Mouse (Mus musculus) cortical plate, adult 2 months (tissue): Measurements from ENCODE around the gene Lzts2. TPM values are rescaled to one million over a fixed set of nuclear protein-coding genes. Genes with fewer than 3 reads are reported as not detected.
"Not testable (repeated sequence)": the region's sequence is repeated elsewhere in the genome, so short reads cannot be mapped to it uniquely, and the experiment has no call there.

ENCODE experiments used
- H3K27ac ChIP-seq: fragments of 200-500 bp; 2 replicates; pipeline ENCODE4 v1.5.1; 2012; ENCODE audit warnings: low read length, control low read depth, inconsistent platforms; ENCODE audit not compliant: insufficient read depth
- H3K4me1 ChIP-seq: fragments of 200-500 bp; 2 replicates; pipeline ENCODE4 v1.6.1; 2011; ENCODE audit warnings: low read length; ENCODE audit not compliant: control insufficient read depth, insufficient read depth
- H3K4me3 ChIP-seq: fragments of 200-500 bp; 2 replicates; pipeline ENCODE4 v1.5.1; 2011; ENCODE audit warnings: mild to moderate bottlenecking, low read length, control low read depth; ENCODE audit not compliant: insufficient read depth
- CTCF ChIP-seq: fragments of 200-500 bp; IDR thresholded peaks from 2 replicates; pipeline ENCODE4 v1.5.1; 2011; ENCODE audit warnings: mild to moderate bottlenecking, control low read depth, low read length; ENCODE audit not compliant: insufficient read depth; ENCODE audit errors: extremely low read depth
- POLR2A ChIP-seq: fragments of 200-500 bp; IDR thresholded peaks from 2 replicates; pipeline ENCODE4 v1.6.1; 2011; ENCODE audit warnings: mild to moderate bottlenecking, low read length, control low read depth; ENCODE audit not compliant: insufficient read depth; ENCODE audit errors: extremely low read depth
- polyA plus RNA-seq: library from polyadenylated mRNA; depleted of rRNA; stranded (reverse); fragments of >200 nt; gene quantifications from 2 replicates; pipeline ENCODE4 v1.2.3, GENCODE M21; 2012

Gene Lzts2
- polyA plus RNA-seq, 1 experiment, result 39.3 TPM

- H3K27ac ChIP-seq, result no peak overlapping the region
- no peak overlapping the region for H3K4me3 ChIP-seq
- H3K4me1 ChIP-seq, result 0 out of 2 replicates have a peak, but pooled peaks cover 2% of the 10 kb centered on the region
- TF ChIP-seq CTCF, result peak; percentile 75
- TF ChIP-seq POLR2A, result 0 out of 2 replicates have a peak, but pooled peaks have one; percentile 24
Measured at GRCm38 (mm10) chr19:45030746-45031693, 16.8 kb downstream of the Lzts2 start.

DNA sequence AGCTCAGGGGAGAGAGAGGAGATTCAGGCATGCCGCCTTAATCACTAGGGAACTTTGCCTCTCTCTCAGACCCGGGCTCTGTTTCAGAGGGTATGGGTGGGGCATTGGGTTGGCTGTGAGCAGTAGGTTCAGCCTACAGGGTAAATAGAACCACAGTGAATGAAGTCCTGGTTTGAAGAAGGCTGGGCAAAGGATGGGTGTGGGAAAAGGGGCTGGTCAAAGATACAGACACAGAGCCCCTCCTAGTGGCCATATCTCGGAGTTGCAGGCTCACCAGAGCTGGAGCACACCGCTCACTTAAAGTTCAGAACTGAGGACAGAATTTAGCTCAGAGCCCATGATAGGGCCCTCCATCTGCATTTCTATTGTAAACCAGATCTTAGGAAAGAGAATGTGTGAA, 17.6 kb downstream of the Lzts2 start:
- Histone ChIP-seq H3K4me3 (no peak overlapping the region), H3K4me1 (0 out of 2 replicates have a peak, but pooled peaks cover 2% of the 10 kb centered on the region), H3K27ac (no peak overlapping the region)
- no peak for TF ChIP-seq POLR2A
- peak; percentile 86 for TF ChIP-seq CTCF

DNA sequence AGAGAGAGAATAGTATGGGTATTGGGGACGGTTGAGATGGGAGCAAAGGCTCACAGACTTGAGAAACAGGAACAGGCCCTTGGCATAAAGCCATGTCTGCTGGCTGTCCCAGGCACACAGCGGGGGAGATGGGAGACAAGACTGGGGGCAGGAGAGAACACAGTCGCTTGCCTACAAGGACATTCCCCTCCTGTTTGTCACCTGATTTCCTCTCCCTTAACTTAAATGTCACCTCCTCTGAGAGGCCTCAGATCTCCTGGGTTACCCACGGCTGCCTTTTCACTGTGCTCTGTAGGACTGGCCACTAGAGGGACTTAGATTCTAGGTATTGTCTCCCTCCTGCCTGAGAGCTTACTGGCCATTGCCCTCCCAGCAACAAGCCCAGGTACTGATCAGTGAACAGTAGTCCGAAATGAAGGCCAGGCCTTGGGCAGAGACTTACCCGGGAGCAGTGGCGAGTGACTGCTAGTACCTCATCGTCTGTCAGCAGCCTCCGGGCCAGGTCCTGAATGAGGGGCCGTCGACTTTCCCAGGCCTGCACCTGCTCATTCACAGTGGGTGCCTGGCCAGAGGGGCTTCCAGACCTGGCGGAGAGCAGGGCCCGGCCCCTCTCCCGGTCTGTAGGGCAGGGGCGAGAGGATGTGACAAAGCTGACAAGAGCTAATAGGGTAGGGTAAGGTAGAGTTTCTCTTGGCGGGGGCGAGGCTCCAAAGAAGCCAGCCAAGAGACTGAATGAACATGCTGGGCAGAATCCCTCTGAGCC, 18.5 kb downstream of the Lzts2 start:
- Histone ChIP-seq H3K4me1 (0 out of 2 replicates have a peak, but pooled peaks cover 2% of the 10 kb centered on the region), H3K4me3 (no peak overlapping the region), H3K27ac (no peak overlapping the region)
- TF ChIP-seq POLR2A, result no peak
- TF ChIP-seq CTCF, result no peak

DNA sequence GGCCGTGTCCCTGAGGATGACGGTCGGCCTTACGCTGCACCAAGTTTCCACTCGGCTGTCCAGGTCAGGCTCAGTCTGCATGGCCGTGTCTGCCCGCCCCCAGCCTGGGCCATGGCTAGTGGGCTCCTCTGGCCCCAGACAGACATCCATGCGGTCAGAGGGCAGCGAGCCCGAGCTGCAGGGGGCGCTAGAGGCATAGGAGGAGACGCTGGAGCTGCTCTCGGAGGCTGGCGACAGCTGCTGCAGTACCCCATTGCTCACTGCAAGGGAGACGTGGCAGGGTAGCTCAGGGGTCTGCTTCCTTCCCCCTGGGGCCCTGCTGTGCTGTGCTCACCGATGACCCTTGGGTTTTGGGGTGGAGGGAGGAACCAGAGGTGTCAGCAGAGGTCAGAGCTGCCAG, 22.7 kb downstream of the Lzts2 start:
- Histone ChIP-seq H3K4me1 (no peaks in the 10 kb centered on the region), H3K4me3 (no peak overlapping the region), H3K27ac (no peak overlapping the region)
- peak; percentile 24; the same call in 1 of the 2 replicates for TF ChIP-seq CTCF
- TF ChIP-seq POLR2A, result no peak

GRCm38 (mm10) chr19:45038198-45038597, 24.0 kb downstream of the Lzts2 start:
- not testable (repeated sequence) for H3K4me3 ChIP-seq, H3K27ac ChIP-seq, H3K4me1 ChIP-seq

DNA sequence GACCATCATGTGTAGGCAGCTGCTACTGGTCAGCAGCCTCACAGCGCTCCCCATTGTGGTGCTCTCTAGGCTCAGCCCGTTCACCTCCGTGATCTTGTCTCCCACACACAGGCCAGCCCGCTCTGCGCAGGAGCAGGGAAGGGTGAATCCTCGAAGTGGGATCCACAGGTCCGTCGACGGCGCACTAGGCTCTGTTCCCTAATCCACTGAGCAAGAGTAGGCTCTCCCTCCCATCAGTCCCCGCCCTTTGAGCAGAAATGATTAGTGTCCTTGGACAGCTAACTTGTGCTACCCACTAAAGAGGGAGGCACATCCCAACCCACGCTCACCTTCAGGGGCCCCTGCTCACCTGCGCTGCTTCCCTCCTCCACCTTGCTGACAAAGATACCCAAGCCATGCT, 26.0 kb downstream of the Lzts2 start:
- Histone ChIP-seq H3K4me3 (no peak overlapping the region), H3K27ac (no peak overlapping the region), H3K4me1 (no peaks in the 10 kb centered on the region)
- no peak for TF ChIP-seq CTCF
- TF ChIP-seq POLR2A, result no peak

DNA sequence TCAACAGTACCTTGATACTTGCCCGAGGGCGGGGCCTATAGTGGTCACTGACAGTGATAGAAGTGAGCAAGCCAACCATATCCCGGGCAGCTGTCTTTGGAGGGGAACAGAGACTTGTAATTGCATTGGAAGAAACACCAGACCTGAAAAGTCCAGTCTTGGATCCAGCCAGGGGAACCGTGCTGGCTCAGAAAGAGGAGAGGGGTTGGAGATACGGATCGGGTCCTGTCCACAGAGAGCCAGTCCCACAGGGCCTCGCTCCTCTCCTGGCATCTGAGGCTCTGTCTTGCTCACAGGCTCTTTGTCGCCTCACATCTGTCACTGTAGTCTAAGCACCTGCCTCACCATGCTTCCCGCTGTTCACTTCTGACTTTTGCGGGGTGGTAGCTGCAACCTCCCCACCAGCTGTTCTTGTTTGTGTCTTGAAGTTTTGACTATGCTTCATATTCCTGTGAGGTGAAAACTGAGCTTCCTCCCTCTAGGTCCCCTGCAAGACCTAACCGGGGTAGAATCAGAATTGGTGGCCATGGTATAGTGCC, 30.2 kb downstream of the Lzts2 start:
- TF ChIP-seq CTCF (no peak), POLR2A (no peak)
- Histone ChIP-seq H3K4me1 (no peaks in the 10 kb centered on the region), H3K27ac (no peak overlapping the region), H3K4me3 (no peak overlapping the region)

- TF ChIP-seq CTCF, result no peak
- TF ChIP-seq POLR2A, result no peak
- H3K4me3 ChIP-seq, result no peak overlapping the region
- no peak overlapping the region for H3K27ac ChIP-seq
- peaks cover 2% of the 10 kb centered on the region for H3K4me1 ChIP-seq
Measured at GRCm38 (mm10) chr19:45045236-45045635, 31.0 kb downstream of the Lzts2 start.

GRCm38 (mm10) chr19:45045651-45046050, 31.4 kb downstream of the Lzts2 start, which contains the start of gene Pdzd7:
Gene Pdzd7, minus strand, starts transcription at chr19:45045717.
- TF ChIP-seq POLR2A (no peak), CTCF (no peak)
- Histone ChIP-seq H3K4me1 (peaks cover 2% of the 10 kb centered on the region), H3K27ac (peak within 1 kb of the TSS; percentile 93; the same call in 1 of the 2 replicates), H3K4me3 (peak within 1 kb of the TSS; percentile 59)
